Mouse (Mus musculus) left cerebral cortex, adult 2 months (tissue): Measurements from ENCODE around the gene Stk11. TPM values are rescaled to one million over a fixed set of nuclear protein-coding genes. Genes with fewer than 3 reads are reported as not detected.

Experiments
- DNase-seq, 2 experiments: peaks; one replicate each; pipeline ENCODE4 v3.0.0; 2021 to 2022; ENCODE audit warnings: low spot score in 2 of 2, mixed read lengths in 1 of 2; ENCODE audit errors: extremely low spot score in 1 of 2
- H3K27ac ChIP-seq: fragments of 200-600 bp; 2 replicates; pipeline ENCODE4 v1.8.1; 2022
- H3K4me3 ChIP-seq: fragments of 200-600 bp; 2 replicates; pipeline ENCODE4 v1.8.1; 2022
- CTCF ChIP-seq: fragments of 200-600 bp; IDR thresholded peaks from 2 replicates; pipeline ENCODE4 v1.8.1; 2022; ENCODE audit warnings: antibody characterized with exemption, mild to moderate bottlenecking, moderate library complexity
- intact Hi-C: fragments of 180-260 bp; cut with DNase I; formaldehyde crosslinking; loops from one replicate; pipeline ENCODE4 v1.15.1; 2025
- total RNA-seq, 2 experiments: library from RNA; stranded (reverse); gene quantifications; 2 replicates each; pipeline ENCODE4 v1.2.3; 2021

Stk11 gene
- total RNA-seq, 2 experiments from 2014 or later = 102 to 106 TPM

DNA sequence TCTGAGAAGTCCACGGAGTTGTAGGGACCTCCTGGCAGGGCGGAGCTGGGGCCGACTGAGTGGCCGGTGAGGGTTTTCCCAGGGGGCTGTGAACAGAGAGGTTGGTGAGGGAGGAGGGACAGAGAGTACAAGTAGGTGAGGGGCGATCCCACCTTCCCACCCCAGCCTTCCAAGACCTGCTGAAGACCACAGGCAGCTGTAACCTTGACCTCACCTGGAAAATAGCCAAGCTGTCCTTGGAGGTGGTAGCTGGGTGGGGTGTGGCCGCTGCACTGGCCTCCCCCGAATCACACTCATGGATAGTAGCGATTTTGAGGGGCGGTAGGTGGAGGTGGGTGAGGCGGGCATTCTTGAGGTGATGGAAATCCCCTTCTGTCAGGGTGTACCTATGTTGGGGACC lies 19.6 kb downstream of the Stk11 start:
- no peak for TF ChIP-seq CTCF
- Histone ChIP-seq H3K4me3 (no peak overlapping the region), H3K27ac (no peak overlapping the region)
- no peak for DNase-seq
- intact Hi-C loops = no loop called here

GRCm38 (mm10) chr10:80135641-80136040 lies 20.0 kb downstream of the Stk11 start:
- intact Hi-C loops = no loop called here
- DNase-seq = no peak
- TF ChIP-seq CTCF = no peak
- Histone ChIP-seq H3K4me3 (no peak overlapping the region), H3K27ac (no peak overlapping the region)

- H3K4me3 ChIP-seq = peak overlapping the region; percentile 52
- H3K27ac ChIP-seq = peak overlapping the region; percentile 93
- intact Hi-C loops = no loop called here
- DNase-seq = no peak
- TF ChIP-seq CTCF = no peak
These were observed 20.8 kb downstream of the Stk11 start for GRCm38 (mm10) chr10:80136179-80136951.

DNA sequence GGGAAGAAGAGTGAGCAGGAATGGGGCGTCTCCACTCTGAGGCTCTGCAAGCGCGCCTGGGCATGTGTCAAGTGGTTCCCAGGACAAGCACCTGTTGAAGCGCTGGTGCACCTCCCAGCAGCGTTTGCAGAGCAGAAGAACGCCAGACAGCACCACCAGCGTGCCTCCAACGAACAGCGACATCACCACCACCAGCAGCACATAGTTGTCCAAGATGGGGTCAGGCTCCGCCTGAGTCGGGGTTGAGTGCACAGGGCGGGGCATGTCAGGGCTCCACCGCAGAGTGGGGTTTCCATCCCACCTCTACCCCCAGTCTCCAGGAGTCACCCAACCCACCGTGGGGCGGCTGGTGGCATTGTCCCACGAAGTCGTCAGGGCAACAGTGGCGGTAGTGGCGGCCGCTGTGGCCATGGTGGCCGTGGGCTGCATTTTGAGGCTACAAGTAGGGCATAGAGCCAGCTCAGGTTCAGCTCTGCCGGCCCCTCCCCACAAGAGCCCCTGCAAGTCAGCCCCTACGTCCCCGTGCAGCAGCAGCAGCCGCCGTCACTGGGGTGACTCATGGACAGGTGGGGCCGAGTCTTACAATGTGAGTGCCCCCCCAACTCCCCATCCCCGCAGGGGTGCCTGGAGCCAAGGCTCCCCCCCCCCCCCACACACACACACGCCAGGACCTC lies 21.5 kb downstream of the Stk11 start:
- peak overlapping the region; percentile 52 for H3K4me3 ChIP-seq
- no peak for TF ChIP-seq CTCF
- peak overlapping the region; percentile 93 for H3K27ac ChIP-seq
- DNase-seq = peak; percentile 70 to 74
- intact Hi-C loops = no loop called here

DNA sequence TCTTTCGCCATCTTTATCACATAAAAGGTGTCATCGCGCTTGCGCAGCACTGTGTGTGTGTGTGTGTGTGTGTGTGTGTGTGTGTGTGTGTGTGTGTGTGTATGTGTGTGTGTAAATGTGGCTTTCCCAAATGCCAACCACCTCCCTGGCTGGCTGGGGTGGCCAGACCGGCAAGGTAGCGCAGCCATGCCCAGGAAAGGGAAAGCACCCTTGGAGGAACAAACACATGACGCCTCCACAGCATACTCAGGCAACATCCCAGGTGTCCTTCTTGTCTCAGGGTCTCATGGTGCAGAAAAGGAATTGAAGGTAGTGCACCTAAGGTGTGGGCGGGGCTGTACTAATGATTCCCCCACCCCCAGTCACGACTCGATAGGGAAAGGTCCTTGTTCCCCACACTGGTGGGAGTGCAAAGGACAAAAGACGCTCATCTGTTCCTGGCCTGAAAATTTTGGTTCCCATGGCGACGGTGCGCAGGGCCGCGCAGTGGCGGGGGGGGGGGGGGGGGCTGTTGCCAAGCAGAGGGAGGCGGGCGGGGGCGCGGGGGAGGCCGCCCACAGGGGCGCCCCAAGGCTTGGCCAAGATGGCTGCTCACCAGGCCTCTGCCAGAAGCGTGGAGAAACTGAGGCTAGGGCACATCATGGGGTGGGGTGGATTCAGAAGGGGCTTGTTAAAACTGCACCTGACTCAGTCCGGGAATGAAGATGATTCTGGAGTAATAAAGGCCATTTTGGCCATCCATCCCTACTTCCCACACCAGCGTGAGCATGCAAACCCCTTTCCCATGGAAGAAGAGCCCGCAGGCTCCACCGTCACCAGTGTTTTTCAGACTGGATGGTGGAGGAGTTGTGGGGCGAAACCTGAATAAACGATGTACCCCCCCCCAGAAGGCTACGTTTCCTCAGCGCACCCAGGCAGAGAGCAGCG lies 22.3 kb downstream of the Stk11 start:
- peak overlapping the region; percentile 73 for H3K4me3 ChIP-seq
- TF ChIP-seq CTCF = no peak
- peak; percentile 58 to 62 for DNase-seq
- peak overlapping the region; percentile 99 for H3K27ac ChIP-seq
- intact Hi-C loops = no loop called here

- Histone ChIP-seq H3K27ac (peak within 1 kb of the TSS; percentile 99), H3K4me3 (peak within 1 kb of the TSS; percentile 73)
- intact Hi-C loops = loop anchor here (1.0 kb wide), 1 partner anchor 21 kb away; no protein-coding TSS in a partner anchor
- DNase-seq = peak; percentile 84
- TF ChIP-seq CTCF = no peak
These were observed 23.2 kb downstream of the Stk11 start, which contains the start of gene Atp5d for GRCm38 (mm10) chr10:80138553-80139438. Atp5d (plus strand) TSS chr10:80138632.

DNA sequence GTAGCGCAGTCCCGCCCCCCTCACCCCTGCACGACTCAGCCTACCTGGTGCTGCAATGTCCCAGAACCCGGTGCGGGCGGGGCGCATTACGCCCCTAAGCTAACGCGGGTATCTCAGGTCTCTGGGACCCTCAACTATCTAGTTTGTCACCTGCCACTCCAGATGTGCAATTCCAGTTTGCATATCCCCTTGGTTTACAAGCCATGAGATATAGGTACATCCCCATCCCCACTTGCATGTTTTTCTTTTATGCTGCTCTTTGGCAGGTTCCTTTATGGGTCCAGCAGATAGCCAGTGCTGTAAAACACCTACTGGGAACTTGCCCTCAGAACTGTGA lies 23.8 kb downstream of the Stk11 start:
- TF ChIP-seq CTCF = no peak
- peak overlapping the region; percentile 73 for H3K4me3 ChIP-seq
- H3K27ac ChIP-seq = peak overlapping the region; percentile 99
- DNase-seq = no peak
- intact Hi-C loops = loop anchor here (1.0 kb wide), 1 partner anchor 22 kb away; no protein-coding TSS in a partner anchor

DNA sequence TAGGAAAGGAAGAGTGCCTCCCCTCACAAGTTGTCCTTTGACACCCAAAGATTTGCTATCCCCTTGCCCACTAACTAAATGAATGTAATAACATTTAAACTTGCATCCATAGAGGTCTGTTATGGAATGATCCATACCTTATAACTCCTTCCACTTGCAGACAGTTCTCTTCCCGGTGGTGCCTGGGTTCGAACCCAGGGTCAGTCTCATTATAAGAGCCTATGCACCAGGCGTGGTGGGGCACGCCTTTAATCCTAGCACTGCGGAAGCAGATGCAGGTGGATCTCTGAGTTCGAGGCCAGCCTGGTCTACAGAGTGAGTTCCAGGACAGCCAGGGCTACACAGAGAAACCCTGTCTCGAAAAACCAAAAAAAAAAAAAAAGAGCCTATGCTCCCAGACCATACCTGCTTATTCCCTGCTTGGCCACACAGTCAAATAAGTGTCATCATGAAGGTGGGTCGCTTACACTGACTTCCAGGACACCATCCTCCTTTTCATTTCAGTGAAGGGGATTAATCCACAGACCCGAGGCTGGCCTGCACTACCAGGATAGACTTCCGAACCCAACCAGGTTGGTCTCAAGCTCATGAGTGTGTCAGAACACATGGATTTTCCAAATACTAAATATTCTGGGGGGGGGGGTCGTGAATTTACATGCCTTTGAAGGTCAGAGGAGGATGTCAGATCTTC lies 24.5 kb downstream of the Stk11 start:
- DNase-seq = no peak
- Histone ChIP-seq H3K27ac (peak overlapping the region; percentile 99; the same call in 1 of the 2 replicates), H3K4me3 (no peak overlapping the region)
- intact Hi-C loops = loop anchor here (1.0 kb wide), 1 partner anchor 23 kb away; no protein-coding TSS in a partner anchor
- TF ChIP-seq CTCF = no peak

- TF ChIP-seq CTCF = no peak
- intact Hi-C loops = no loop called here
- DNase-seq = no peak
These were observed 25.0 kb downstream of the Stk11 start, which contains the start of gene Cbarp for GRCm38 (mm10) chr10:80140666-80141035. Cbarp (minus strand) TSS chr10:80140835.

DNA sequence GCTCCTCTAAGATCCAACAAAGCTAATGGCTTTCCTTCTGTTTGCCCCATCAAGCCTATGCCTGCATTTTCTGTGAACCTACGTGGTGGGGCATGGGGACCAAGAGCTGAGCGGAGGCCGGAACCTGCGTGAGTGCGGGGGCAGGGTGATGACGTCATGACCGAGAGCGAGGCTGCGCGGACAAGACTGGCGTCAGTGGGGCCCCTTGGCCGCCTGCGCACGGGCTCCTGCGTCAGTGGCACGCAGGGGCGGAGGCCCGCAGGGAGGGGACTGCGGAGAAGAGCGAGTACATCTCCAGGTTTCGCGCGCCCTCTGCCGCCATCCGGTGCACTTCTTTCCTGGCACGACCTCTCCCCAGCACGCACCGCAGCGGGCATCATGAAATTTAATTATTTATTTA lies 25.6 kb downstream of the Stk11 start:
- TF ChIP-seq CTCF = peak; percentile 62
- Histone ChIP-seq H3K4me3 (peak overlapping the region; percentile 68), H3K27ac (peak overlapping the region; percentile 96)
- peak; percentile 98 to 99 for DNase-seq
- intact Hi-C loops = no loop called here

More at GRCm38 (mm10) chr10:80140666-80141035, 25.0 kb downstream of the Stk11 start, which contains the start of gene Cbarp:
- H3K4me3 ChIP-seq = peak within 1 kb of the TSS; percentile 68
- peak within 1 kb of the TSS; percentile 99 for H3K27ac ChIP-seq
